Mouse (Mus musculus): ENCODE measurements around the gene Hmga1. TPM values are rescaled to one million over a fixed set of nuclear protein-coding genes. Genes with fewer than 3 reads are reported as not detected.

The Hmga1 gene
- polyA plus RNA-seq, 1 experiment from 2014 or later = 194 TPM

DNA sequence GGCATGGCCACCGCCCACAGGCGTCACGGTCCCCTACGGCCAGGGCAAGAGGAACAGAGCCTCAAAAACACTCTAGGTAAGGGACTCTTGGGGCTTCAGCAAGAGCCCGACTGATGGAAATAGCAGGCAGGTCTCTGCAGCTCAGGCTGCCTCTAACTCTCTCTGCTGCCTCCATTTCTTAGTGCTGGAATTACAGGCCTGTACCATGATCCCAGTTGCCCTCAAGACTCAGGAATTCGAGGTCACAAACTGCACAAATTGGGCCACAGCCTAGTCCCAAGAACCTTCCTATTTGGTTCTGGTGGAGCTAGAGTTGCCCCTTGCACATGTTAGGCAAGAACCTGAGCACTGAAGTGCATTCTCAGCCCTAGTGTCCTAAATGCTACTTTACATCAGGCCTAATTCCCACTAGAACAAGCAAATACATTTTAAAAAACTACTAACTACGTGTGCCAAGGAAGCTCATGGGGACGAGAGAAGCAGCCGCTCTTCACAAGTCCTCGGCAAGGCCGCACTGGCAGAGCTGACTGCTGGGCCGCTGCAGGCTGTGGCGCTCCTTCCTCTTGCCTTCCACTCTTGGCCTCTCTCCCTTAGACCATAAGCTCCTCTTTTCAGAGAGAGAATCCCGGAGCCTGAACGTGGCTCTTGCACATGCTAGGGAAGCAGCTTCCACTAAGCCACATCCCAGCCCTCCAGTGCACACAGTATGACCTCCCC is 39.5 kb downstream of the Hmga1 start:
- 62% methylated on average over 15 of the region's 15 CpGs for WGBS
- Histone ChIP-seq H3K9me3 (replicated peaks) (no peaks in the 10 kb centered on the region), H3K27ac (ENCODE audit: poor library complexity, severe bottlenecking) (peak overlapping the region; percentile 79), H3K4me1 (replicated peaks) (peaks cover 77% of the 10 kb centered on the region), H3K27me3 (replicated peaks) (no peaks in the 10 kb centered on the region), H3K36me3 (peaks cover 45% of the 10 kb centered on the region), H3K4me2 (peak overlapping the region; percentile 29; the same call in 1 of the 2 replicates), H3K9ac (peak overlapping the region; percentile 52), H3K4me3 (no peak overlapping the region)
- ATAC-seq (ENCODE audit: insufficient number of reproducible peaks, low FRiP score) = no peak

DNA sequence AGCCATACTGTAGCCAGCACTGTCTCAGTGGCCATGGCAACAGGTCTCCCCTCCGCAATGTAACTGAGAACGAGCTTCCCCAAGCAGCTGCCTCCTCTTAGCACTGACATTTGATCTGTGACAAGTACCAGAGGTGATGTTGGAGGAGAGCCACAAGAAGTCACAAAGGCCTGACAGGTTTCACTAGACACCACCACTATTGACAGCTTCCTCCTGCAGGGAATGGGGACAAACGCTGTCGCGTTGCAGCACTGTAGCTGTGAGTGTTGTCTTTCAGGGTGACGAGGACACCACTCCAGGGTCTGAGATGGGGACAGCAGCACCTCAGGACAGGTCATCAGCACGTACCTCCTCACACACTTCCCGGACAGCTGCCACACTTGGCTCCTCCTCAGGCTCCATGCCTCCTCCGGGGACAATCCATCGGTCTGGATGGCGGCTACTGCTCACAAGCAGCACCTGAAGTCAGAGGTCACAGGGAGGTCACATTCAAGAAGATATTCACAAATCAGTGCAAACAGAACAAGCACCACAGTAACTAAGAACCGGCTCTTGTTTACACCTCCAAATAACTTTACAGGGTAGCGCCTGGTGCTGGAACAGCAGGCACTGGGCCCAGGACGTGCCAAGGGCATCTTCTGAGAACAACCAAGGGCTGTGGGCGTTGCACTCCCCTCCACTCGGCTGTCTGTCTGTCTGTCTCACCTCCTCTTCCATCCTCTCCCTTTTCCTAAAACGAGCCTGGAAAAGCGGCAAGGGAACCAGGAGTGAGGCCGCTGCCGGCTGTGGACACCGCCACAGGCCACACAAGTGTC is 40.3 kb downstream of the Hmga1 start:
- WGBS = 49% methylated on average over 21 of the region's 21 CpGs
- peak; percentile 68 for ATAC-seq (ENCODE audit: insufficient number of reproducible peaks, low FRiP score)
- Histone ChIP-seq H3K9ac (peak overlapping the region; percentile 12; the same call in 1 of the 2 replicates), H3K27ac (ENCODE audit: poor library complexity, severe bottlenecking) (peak overlapping the region; percentile 79), H3K4me3 (no peak overlapping the region), H3K27me3 (replicated peaks) (no peaks in the 10 kb centered on the region), H3K9me3 (replicated peaks) (no peaks in the 10 kb centered on the region), H3K36me3 (peaks cover 45% of the 10 kb centered on the region), H3K4me1 (replicated peaks) (peaks cover 77% of the 10 kb centered on the region), H3K4me2 (peak overlapping the region; percentile 20)

DNA sequence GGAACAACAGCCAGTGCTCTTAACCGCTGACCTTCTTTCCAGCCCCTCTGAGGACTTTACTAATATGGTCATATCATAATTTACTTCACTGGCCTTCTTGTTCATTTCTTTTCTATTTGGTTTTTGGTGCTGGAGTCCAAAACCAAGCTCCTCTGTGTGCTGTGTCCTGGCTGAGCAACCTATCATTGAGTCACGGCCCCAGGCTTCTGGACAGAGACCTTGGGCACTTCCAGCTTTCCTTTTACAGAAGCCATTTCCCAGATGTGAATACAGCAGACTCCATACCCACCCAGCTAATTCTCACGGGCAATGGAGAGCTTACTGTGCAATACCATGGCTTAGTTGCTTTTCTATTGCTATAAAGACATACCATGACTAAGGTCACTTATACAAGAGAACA is 44.0 kb downstream of the Hmga1 start:
- Histone ChIP-seq H3K36me3 (peaks cover 14% of the 10 kb centered on the region), H3K27ac (ENCODE audit: poor library complexity, severe bottlenecking) (no peak overlapping the region), H3K4me3 (no peak overlapping the region), H3K4me2 (no peak overlapping the region), H3K9ac (no peak overlapping the region), H3K27me3 (replicated peaks) (no peaks in the 10 kb centered on the region), H3K9me3 (replicated peaks) (no peaks in the 10 kb centered on the region), H3K4me1 (replicated peaks) (peaks cover 86% of the 10 kb centered on the region)
- 86% methylated on average over 3 of the region's 3 CpGs for WGBS
- ATAC-seq (ENCODE audit: insufficient number of reproducible peaks, low FRiP score) = no peak

DNA sequence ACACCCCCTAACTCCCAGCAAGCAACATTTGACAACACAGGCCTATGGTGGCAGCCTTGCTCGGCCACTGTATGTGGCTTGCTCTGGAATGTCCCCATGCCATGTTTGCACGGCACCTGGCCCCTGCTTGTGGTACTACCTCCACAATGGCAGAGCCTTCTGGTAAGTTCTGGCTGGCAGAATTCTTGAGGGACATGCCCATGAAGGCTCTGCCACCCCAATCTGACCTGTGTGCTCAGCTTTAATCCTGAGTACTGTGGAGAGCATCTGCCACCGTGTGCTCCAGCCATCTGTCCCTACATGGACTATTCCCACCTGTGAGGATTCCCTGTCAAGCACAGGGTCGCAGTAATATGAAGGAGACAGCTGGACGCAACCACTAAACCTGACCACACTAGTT is 44.6 kb downstream of the Hmga1 start:
- Histone ChIP-seq H3K9ac (no peak overlapping the region), H3K27ac (ENCODE audit: poor library complexity, severe bottlenecking) (no peak overlapping the region)

DNA sequence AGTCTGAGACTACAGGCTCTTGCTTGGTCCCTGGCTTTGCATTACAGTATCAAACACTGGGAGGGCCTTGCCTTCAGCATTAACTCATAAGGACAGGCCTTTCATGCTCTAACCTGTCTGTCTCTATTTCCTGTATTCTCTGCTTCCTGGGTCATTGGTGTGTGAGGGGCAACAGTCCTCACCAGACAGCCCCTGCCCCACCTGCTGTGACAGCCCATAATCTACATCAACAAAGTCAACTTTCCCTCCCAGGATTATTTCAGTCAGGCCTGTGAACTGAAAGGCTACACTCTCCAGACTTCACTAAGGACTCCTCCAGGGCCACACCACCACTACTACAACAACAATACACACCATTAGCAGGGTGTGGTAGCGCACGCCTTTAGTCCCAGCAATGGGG is 46.7 kb downstream of the Hmga1 start:
- Histone ChIP-seq H3K4me1 (replicated peaks) (peaks cover 80% of the 10 kb centered on the region), H3K27ac (ENCODE audit: poor library complexity, severe bottlenecking) (peak overlapping the region; percentile 92), H3K4me3 (no peak overlapping the region), H3K36me3 (no peaks in the 10 kb centered on the region), H3K4me2 (peak overlapping the region; percentile 48), H3K9ac (peak overlapping the region; percentile 24; the same call in 1 of the 2 replicates), H3K27me3 (replicated peaks) (no peaks in the 10 kb centered on the region), H3K9me3 (replicated peaks) (no peaks in the 10 kb centered on the region)
- 78% methylated on average over 2 of the region's 2 CpGs for WGBS
- no peak for ATAC-seq (ENCODE audit: insufficient number of reproducible peaks, low FRiP score)

More for the DNA sequence above, 44.6 kb downstream of the Hmga1 start:
- H3K9me3 ChIP-seq (replicated peaks) = no peaks in the 10 kb centered on the region
- WGBS = 72% methylated on average over 5 of the region's 5 CpGs
- peaks cover 86% of the 10 kb centered on the region for H3K4me1 ChIP-seq (replicated peaks)
- H3K4me3 ChIP-seq = no peak overlapping the region
- no peaks in the 10 kb centered on the region for H3K27me3 ChIP-seq (replicated peaks)
- ATAC-seq (ENCODE audit: insufficient number of reproducible peaks, low FRiP score) = no peak
- peaks cover 8% of the 10 kb centered on the region for H3K36me3 ChIP-seq
- no peak overlapping the region for H3K4me2 ChIP-seq

DNA sequence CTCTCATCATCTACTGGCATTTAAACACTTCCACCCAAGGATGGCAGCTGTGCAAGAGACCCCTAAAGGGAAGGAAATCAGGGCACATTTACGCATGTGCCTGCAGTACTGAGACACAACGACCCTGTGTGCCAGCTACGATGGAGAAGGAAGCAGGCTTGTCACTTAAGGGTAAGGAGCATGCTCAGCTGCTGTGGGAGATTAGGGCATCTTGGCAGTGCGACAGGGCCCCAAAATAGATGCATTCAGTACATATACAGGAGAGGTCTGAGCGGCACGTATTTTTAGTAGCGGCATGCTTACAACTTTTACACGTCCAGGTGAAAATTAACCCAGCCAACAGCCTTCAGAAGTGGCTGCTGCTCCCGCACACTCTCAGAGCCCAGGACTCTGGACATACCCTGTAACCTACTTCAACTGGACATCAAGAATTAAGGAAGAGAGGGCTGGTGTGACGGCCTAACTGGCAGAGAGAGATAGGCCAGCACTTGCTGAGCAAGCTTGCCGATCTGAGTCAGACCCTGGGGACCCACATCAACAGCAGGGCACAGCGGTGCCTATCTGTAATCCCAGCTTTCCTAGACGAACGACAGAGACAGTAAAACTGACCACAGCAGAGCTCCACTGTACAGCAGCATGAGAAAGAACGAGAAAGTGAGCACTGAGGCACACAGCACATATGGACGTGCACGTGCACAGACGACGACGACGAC is 47.4 kb downstream of the Hmga1 start:
- peak overlapping the region; percentile 55; the same call in 1 of the 2 replicates for H3K9ac ChIP-seq
- peak overlapping the region; percentile 48 for H3K4me2 ChIP-seq
- 0 out of 2 replicates have a peak, but pooled peaks cover 4% of the 10 kb centered on the region for H3K36me3 ChIP-seq
- H3K9me3 ChIP-seq (replicated peaks) = no peaks in the 10 kb centered on the region
- H3K4me3 ChIP-seq = no peak overlapping the region
- ATAC-seq (ENCODE audit: insufficient number of reproducible peaks, low FRiP score) = no peak
- H3K4me1 ChIP-seq (replicated peaks) = peaks cover 75% of the 10 kb centered on the region
- peak overlapping the region; percentile 92 for H3K27ac ChIP-seq (ENCODE audit: poor library complexity, severe bottlenecking)
- WGBS = 39% methylated on average over 21 of the region's 21 CpGs
- H3K27me3 ChIP-seq (replicated peaks) = no peaks in the 10 kb centered on the region

DNA sequence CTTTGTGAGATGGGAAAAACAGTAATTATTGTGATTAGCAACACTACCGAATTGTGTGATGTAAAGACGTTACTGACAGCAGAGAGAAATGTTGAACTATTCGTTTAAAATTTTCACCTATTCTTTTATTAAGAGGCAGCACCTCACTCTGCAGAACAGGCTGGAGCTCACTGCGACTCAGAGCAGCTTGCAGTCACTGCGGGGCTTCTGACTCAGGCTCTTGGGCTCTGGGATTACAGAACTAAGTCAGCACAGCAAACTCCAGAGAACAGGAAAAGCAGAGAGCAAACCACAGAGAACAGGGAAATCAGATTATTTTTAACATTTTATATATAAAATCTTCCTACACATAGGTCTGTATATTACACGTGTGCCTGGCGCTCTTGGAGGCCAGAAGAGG is 53.3 kb downstream of the Hmga1 start:
- H3K4me3 ChIP-seq = no peak overlapping the region
- no peak for ATAC-seq (ENCODE audit: insufficient number of reproducible peaks, low FRiP score)
- H3K27me3 ChIP-seq (replicated peaks) = no peaks in the 10 kb centered on the region
- no peak overlapping the region for H3K27ac ChIP-seq (ENCODE audit: poor library complexity, severe bottlenecking)
- H3K4me1 ChIP-seq (replicated peaks) = peaks cover 70% of the 10 kb centered on the region
- WGBS = 89% methylated on average over 7 of the region's 7 CpGs
- no peak overlapping the region for H3K4me2 ChIP-seq
- no peaks in the 10 kb centered on the region for H3K9me3 ChIP-seq (replicated peaks)
- H3K36me3 ChIP-seq = peaks cover 8% of the 10 kb centered on the region; the same call in 1 of the 2 replicates
- no peak overlapping the region for H3K9ac ChIP-seq

DNA sequence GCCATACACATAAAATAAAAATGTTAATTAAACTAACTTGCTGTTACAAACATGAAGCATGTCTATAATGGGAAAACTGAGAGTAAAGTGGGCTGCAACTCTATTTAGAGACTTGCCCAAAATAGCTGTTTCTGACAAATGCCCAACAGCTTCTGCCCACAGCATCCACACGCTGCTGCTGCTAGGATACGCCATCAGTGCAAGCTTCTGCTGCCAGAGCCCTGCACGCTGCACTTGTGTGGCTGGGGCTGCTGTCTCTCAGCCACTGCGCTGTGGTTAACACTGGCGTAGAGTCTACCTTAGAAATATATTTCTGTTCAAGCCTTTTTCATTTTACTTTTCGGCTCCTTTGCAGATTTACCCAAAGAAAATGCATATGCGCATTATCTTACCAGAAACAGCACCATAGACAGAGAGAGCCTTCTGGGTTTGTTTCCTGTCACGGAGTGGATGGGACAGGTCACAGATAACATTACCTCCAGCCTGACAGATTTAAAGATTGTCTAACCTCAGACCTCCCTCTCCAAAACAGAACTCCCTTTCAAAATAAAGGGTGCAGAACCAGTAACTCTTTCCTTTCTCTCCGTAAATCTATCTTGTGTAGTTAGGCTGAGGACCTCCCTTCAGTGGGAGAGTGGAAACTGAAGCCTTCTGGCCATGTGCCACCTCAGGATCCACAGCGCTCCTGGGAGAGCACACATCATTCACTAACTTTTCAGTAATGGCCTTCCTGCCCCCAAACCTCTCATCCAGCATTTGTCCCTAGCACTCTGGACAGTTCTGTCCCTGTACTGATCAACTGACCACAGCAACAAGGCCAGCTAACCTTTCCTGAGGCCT is 54.6 kb downstream of the Hmga1 start:
- H3K9ac ChIP-seq = no peak overlapping the region
- peaks cover 70% of the 10 kb centered on the region for H3K4me1 ChIP-seq (replicated peaks)
- no peaks in the 10 kb centered on the region for H3K9me3 ChIP-seq (replicated peaks)
- no peak for ATAC-seq (ENCODE audit: insufficient number of reproducible peaks, low FRiP score)
- H3K4me3 ChIP-seq = no peak overlapping the region
- H3K27me3 ChIP-seq (replicated peaks) = no peaks in the 10 kb centered on the region
- H3K4me2 ChIP-seq = no peak overlapping the region
- peaks cover 8% of the 10 kb centered on the region; the same call in 1 of the 2 replicates for H3K36me3 ChIP-seq
- 51% methylated on average over 10 of the region's 10 CpGs for WGBS
- peak overlapping the region; percentile 36 for H3K27ac ChIP-seq (ENCODE audit: poor library complexity, severe bottlenecking)

DNA sequence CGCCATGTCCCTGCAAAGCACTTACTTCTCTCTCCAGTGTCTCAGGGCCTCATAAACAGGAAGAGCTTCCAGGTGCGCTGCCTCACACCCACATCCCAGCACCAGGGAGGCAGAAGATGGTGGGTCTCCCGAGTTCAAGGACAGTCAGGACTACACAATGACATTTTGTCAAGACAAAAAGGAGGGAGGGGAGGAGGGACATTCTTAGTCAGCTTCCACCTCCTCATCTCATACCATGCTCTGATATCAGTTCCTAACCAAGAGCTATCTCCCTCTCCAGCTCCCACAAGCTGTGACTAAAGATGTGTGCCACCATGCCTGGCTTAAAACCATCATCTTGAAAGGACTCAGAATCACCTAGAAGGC is 55.2 kb downstream of the Hmga1 start:
- WGBS = 46% methylated on average over 3 of the region's 3 CpGs
- H3K27ac ChIP-seq (ENCODE audit: poor library complexity, severe bottlenecking) = no peak overlapping the region
- ATAC-seq (ENCODE audit: insufficient number of reproducible peaks, low FRiP score) = no peak
- H3K9ac ChIP-seq = 0 out of 2 replicates have a peak overlapping the region, but pooled peaks have one; percentile 37
- no peak overlapping the region for H3K4me2 ChIP-seq
- no peak overlapping the region for H3K4me3 ChIP-seq
- H3K9me3 ChIP-seq (replicated peaks) = no peaks in the 10 kb centered on the region
- H3K4me1 ChIP-seq (replicated peaks) = peaks cover 64% of the 10 kb centered on the region
- H3K36me3 ChIP-seq = peaks cover 8% of the 10 kb centered on the region; the same call in 1 of the 2 replicates
- no peaks in the 10 kb centered on the region for H3K27me3 ChIP-seq (replicated peaks)

DNA sequence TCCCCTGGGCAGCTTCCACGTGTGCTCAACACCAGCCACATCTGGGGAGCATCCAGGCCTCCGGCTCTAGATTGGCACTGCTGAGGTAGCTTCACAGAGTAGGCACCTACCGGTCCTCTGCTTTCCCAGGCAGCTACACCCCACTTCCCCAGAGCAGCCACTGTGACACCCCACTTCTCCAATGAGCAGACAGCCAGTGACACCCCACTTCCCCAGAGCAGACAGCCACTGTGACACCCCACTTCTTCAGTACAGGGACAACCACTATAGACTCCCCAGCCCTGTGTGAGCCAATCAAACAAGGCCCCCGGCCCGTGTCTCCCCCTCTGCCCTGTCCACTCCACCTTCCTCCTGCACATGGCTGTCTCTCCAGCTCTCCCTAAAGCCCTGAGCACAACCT is 55.7 kb downstream of the Hmga1 start:
- 0 out of 2 replicates have a peak overlapping the region, but pooled peaks have one; percentile 3 for H3K27ac ChIP-seq (ENCODE audit: poor library complexity, severe bottlenecking)
- H3K27me3 ChIP-seq (replicated peaks) = no peaks in the 10 kb centered on the region
- peaks cover 9% of the 10 kb centered on the region; the same call in 1 of the 2 replicates for H3K36me3 ChIP-seq
- no peaks in the 10 kb centered on the region for H3K9me3 ChIP-seq (replicated peaks)
- H3K4me2 ChIP-seq = no peak overlapping the region
- H3K4me3 ChIP-seq = no peak overlapping the region
- peaks cover 59% of the 10 kb centered on the region for H3K4me1 ChIP-seq (replicated peaks)
- WGBS = 73% methylated on average over 5 of the region's 5 CpGs
- ATAC-seq (ENCODE audit: insufficient number of reproducible peaks, low FRiP score) = no peak
- H3K9ac ChIP-seq = 0 out of 2 replicates have a peak overlapping the region, but pooled peaks have one; percentile 37

Measured in heart, embryonic 12.5 days (tissue).